Mouse (Mus musculus): ENCODE measurements at regions not wholly inside any gene's neighbourhood (a gene's known extent, or its start where the extent isn't known, plus 50 kb on each side); places are given as distances from the start of the nearest gene placed in this dataset.

DNA sequence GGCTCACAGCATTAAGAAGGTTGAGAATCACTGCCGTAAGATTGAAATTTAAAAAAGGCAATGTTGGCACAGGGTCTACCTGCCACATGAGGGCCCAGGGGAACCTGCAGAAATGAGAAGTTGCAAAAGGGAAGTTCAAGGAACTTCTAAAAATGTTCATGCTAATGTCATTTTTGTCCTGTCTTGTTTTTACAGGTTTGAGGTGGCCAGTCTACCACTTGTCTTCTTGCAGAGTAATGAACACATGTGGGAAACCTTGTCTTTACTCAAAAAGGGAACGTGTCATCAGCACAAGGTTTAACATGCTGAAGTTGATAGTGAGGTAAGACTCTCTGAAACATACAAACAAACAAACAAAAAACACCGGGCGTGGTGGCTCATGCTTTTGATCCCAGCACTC lies 71.4 kb upstream of the Nanos1 start:
- Histone ChIP-seq H3K4me3 (replicated peaks; ENCODE audit: low read length) (no peak overlapping the region), H3K36me3 (replicated peaks; ENCODE audit: control insufficient read depth, insufficient read depth) (no peaks in the 10 kb centered on the region), H3K27ac (no peak overlapping the region), H3K4me1 (replicated peaks; ENCODE audit: control insufficient read depth, insufficient read depth, low read length) (0 out of 2 replicates have a peak, but pooled peaks cover 3% of the 10 kb centered on the region), H3K9ac (no peak overlapping the region), H3K9me3 (ENCODE audit: control insufficient read depth, low read length) (no peaks in the 10 kb centered on the region), H3K4me2 (replicated peaks) (no peak overlapping the region), H3K27me3 (ENCODE audit: control insufficient read depth, insufficient read depth, low read length) (no peaks in the 10 kb centered on the region)
- DNase-seq (ENCODE audit: low spot score), result no peak
- WGBS, result 93% methylated on average over 4 of the region's 4 CpGs
- no peak for ATAC-seq (ENCODE audit: low FRiP score)

DNA sequence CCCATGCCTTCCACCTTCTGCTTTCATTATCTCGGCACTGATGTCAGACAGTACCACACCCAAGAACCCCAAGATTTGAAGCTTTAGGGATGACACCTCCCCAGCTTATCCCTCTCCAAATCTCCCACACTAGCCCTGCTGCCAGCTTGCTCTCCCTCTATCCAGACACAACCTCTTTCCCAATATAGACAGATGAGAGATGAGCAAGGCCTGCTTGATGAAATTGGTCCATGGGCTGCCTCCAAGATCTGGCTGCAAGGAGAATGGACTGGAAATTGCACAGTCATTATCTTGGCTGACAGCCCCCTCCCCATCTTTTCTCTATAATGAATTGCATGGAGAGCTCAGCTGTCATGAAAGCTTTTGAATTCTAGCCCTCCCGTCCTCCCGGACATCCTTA lies 73.5 kb upstream of the Nanos1 start:
- H3K36me3 ChIP-seq (replicated peaks; ENCODE audit: control insufficient read depth, insufficient read depth), result no peaks in the 10 kb centered on the region
- H3K4me2 ChIP-seq (replicated peaks), result no peak overlapping the region
- no peaks in the 10 kb centered on the region for H3K9me3 ChIP-seq (ENCODE audit: control insufficient read depth, low read length)
- WGBS, result 49% methylated on average over 3 of the region's 3 CpGs
- no peaks in the 10 kb centered on the region for H3K27me3 ChIP-seq (ENCODE audit: control insufficient read depth, insufficient read depth, low read length)
- no peak overlapping the region for H3K4me3 ChIP-seq (replicated peaks; ENCODE audit: low read length)
- peak overlapping the region; percentile 26; the same call in 1 of the 2 replicates for H3K27ac ChIP-seq
- H3K4me1 ChIP-seq (replicated peaks; ENCODE audit: control insufficient read depth, insufficient read depth, low read length), result 0 out of 2 replicates have a peak, but pooled peaks cover 3% of the 10 kb centered on the region
- ATAC-seq (ENCODE audit: low FRiP score) (no peak), DNase-seq (ENCODE audit: low spot score) (no peak)
- H3K9ac ChIP-seq, result no peak overlapping the region

DNA sequence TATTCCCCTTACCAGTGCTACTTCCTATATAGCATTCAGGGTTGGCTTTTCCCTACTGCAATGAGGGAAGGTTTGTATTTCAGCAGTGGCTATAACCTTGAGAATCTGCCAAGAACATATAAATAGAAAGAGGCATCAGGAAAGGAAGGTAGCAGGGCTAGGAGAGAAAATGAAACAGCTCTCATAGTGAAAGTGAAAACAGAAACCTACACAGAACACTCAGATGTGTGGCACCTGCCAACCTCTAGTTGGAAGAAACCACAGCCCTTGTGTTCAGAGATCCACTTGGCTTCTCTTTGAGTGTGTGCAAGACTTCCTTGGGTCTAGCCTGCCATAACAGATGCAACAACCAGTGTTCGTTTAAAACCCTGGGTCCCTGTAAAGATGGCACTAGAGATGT lies 74.3 kb upstream of the Nanos1 start:
- Histone ChIP-seq H3K27ac (no peak overlapping the region; the same call in 1 of the 2 replicates), H3K9ac (no peak overlapping the region), H3K27me3 (ENCODE audit: control insufficient read depth, insufficient read depth, low read length) (no peaks in the 10 kb centered on the region), H3K4me2 (replicated peaks) (no peak overlapping the region), H3K4me1 (replicated peaks; ENCODE audit: control insufficient read depth, insufficient read depth, low read length) (0 out of 2 replicates have a peak, but pooled peaks cover 3% of the 10 kb centered on the region), H3K36me3 (replicated peaks; ENCODE audit: control insufficient read depth, insufficient read depth) (no peaks in the 10 kb centered on the region), H3K9me3 (ENCODE audit: control insufficient read depth, low read length) (no peaks in the 10 kb centered on the region), H3K4me3 (replicated peaks; ENCODE audit: low read length) (no peak overlapping the region)
- DNase-seq (ENCODE audit: low spot score) (no peak), ATAC-seq (ENCODE audit: low FRiP score) (no peak)
- WGBS, result 80% methylated on average over 1 of the region's 1 CpGs

DNA sequence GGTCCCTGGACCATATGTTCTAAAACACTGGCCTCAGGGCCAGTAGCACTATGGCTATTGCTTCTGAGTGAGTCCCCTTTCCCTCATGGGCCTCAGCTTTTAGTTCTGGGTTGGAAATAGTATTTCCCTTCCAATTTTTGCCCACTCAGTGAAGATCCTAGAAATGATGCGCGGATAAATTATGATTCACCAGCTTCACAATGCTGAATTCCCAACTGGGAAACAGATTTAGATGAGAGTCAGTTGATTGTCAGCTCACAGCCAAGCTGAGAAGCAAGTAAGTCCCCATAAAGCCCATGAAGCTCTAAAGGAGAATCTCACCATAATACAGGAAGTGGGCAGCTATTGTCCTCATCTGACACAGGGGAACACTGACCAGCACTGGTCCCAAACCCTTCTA lies 77.6 kb upstream of the Nanos1 start:
- H3K9me3 ChIP-seq (ENCODE audit: control insufficient read depth, low read length), result no peaks in the 10 kb centered on the region
- DNase-seq (ENCODE audit: low spot score), result no peak
- no peak overlapping the region for H3K4me3 ChIP-seq (replicated peaks; ENCODE audit: low read length)
- H3K9ac ChIP-seq, result no peak overlapping the region
- 97% methylated on average over 2 of the region's 2 CpGs for WGBS
- H3K4me2 ChIP-seq (replicated peaks), result no peak overlapping the region
- 0 out of 2 replicates have a peak, but pooled peaks cover 3% of the 10 kb centered on the region for H3K4me1 ChIP-seq (replicated peaks; ENCODE audit: control insufficient read depth, insufficient read depth, low read length)
- H3K36me3 ChIP-seq (replicated peaks; ENCODE audit: control insufficient read depth, insufficient read depth), result no peaks in the 10 kb centered on the region
- ATAC-seq (ENCODE audit: low FRiP score), result no peak
- H3K27me3 ChIP-seq (ENCODE audit: control insufficient read depth, insufficient read depth, low read length), result no peaks in the 10 kb centered on the region
- no peak overlapping the region for H3K27ac ChIP-seq

DNA sequence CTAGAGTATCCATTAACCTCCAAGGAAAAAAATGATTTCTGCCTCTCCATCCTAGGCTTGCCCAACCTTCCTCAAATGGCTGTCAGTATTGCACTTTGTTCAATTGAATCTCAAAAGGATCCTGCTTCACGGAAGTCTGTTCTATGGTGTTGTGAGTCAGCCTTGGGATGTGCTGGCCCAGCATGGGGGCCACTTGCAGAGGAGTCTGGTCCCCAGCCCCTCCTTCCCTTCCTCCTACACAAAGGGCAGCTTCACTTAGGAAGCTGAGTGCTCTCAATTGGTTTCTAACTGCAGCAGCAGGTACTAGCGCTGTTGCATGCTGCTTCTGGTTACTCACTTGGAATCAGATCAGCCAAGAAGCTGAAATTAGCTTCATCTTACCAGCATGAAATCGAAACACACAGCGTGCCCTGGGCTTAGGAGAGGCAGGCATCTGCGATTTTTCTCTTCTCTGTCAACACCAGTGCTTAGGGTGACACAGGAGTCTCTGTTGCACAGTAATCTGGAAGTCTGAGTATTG lies 80.8 kb upstream of the Nanos1 start:
- Histone ChIP-seq H3K9me3 (ENCODE audit: control insufficient read depth, low read length) (no peaks in the 10 kb centered on the region), H3K4me1 (replicated peaks; ENCODE audit: control insufficient read depth, insufficient read depth, low read length) (no peaks in the 10 kb centered on the region), H3K27me3 (ENCODE audit: control insufficient read depth, insufficient read depth, low read length) (no peaks in the 10 kb centered on the region), H3K36me3 (replicated peaks; ENCODE audit: control insufficient read depth, insufficient read depth) (no peaks in the 10 kb centered on the region), H3K4me3 (replicated peaks; ENCODE audit: low read length) (no peak overlapping the region), H3K9ac (no peak overlapping the region), H3K27ac (no peak overlapping the region), H3K4me2 (replicated peaks) (no peak overlapping the region)
- no peak for DNase-seq (ENCODE audit: low spot score)
- ATAC-seq (ENCODE audit: low FRiP score), result no peak
- WGBS, result 44% methylated on average over 5 of the region's 5 CpGs

DNA sequence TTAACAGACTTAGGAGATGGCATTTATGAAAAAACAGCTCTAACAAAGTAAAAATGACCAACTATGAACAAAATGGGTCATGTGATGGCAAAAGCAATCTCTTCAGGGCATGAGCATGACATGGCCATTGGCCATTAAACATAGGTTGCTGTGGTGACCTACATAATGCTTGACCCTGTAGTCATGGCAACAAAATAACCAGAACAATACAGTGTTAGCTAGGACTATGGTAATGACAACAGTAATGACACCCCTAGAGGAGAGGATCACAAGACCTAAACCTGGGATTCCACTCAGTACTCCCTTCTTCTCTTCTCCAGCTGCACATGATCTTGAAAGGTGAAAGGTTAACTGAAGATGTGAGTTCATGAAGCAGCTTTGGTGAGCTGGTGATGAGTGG lies 85.0 kb upstream of the Nanos1 start:
- H3K36me3 ChIP-seq (replicated peaks; ENCODE audit: control insufficient read depth, insufficient read depth), result no peaks in the 10 kb centered on the region
- no peak overlapping the region for H3K27ac ChIP-seq
- ATAC-seq (ENCODE audit: low FRiP score), result no peak
- H3K4me1 ChIP-seq (replicated peaks; ENCODE audit: control insufficient read depth, insufficient read depth, low read length), result no peaks in the 10 kb centered on the region
- no peak for DNase-seq (ENCODE audit: low spot score)
- H3K9ac ChIP-seq, result no peak overlapping the region
- H3K27me3 ChIP-seq (ENCODE audit: control insufficient read depth, insufficient read depth, low read length), result no peaks in the 10 kb centered on the region
- H3K4me3 ChIP-seq (replicated peaks; ENCODE audit: low read length), result no peak overlapping the region
- no peak overlapping the region for H3K4me2 ChIP-seq (replicated peaks)
- no peaks in the 10 kb centered on the region for H3K9me3 ChIP-seq (ENCODE audit: control insufficient read depth, low read length)

DNA sequence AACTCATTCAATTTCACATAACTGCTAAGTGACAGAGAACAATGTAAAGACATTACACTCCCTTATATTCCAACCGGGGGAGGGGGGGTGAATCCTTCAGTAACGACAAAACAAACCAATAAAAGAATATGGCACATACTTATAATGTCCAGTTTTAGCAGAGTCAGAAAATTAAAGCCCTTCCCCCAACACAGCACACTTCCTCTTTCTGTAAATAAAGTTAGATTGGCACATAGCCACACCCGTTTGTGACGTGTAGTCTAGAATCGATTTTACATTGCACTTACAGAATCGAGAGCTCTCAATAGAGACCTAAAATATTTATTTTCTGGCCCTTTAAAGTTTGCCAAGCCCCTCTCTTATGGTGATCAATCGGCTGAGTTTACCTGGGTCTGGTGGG lies 85.0 kb upstream of the Cacul1 start:
- no peak overlapping the region for H3K9ac ChIP-seq
- 92% methylated on average over 7 of the region's 7 CpGs for WGBS
- no peak overlapping the region for H3K27ac ChIP-seq
- H3K4me2 ChIP-seq (replicated peaks), result no peak overlapping the region
- H3K27me3 ChIP-seq (ENCODE audit: control insufficient read depth, insufficient read depth, low read length), result no peaks in the 10 kb centered on the region
- H3K4me3 ChIP-seq (replicated peaks; ENCODE audit: low read length), result no peak overlapping the region
- no peaks in the 10 kb centered on the region for H3K36me3 ChIP-seq (replicated peaks; ENCODE audit: control insufficient read depth, insufficient read depth)
- no peak for ATAC-seq (ENCODE audit: low FRiP score)
- DNase-seq (ENCODE audit: low spot score), result no peak
- H3K4me1 ChIP-seq (replicated peaks; ENCODE audit: control insufficient read depth, insufficient read depth, low read length), result no peaks in the 10 kb centered on the region
- no peaks in the 10 kb centered on the region for H3K9me3 ChIP-seq (ENCODE audit: control insufficient read depth, low read length)

DNA sequence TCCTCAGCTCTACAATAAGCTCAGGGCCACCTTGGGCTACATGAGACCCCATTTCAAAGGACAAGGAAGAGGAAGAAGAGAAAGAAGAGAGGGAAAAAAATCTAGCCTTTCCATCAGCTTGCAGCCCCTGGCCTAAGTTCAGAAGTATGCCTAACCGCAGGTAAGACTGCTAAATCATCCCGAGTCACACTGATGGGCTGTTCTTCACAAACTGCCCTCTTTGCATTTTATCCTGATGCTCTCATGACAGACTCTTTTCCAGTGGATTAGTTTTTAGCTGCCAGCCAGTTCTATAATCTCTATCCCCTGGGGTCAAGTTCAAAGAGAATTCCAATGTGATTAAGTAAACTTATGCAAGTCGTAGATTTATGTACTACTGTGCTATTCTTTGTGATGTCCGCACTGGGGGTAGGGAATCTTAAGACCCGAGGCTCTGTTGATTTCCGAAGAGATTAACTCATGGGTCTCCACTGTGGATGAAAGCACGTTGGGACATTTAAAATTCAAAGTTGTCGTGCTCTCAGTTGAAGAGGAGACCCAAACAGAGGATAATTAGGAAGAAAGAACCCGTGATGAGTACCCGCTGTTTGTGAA lies 70.4 kb upstream of the Cacul1 start:
- Histone ChIP-seq H3K36me3 (replicated peaks; ENCODE audit: control insufficient read depth, insufficient read depth) (no peaks in the 10 kb centered on the region), H3K4me2 (replicated peaks) (no peak overlapping the region), H3K4me3 (replicated peaks; ENCODE audit: low read length) (no peak overlapping the region), H3K27ac (no peak overlapping the region), H3K4me1 (replicated peaks; ENCODE audit: control insufficient read depth, insufficient read depth, low read length) (no peaks in the 10 kb centered on the region), H3K27me3 (ENCODE audit: control insufficient read depth, insufficient read depth, low read length) (no peaks in the 10 kb centered on the region), H3K9ac (no peak overlapping the region), H3K9me3 (ENCODE audit: control insufficient read depth, low read length) (no peaks in the 10 kb centered on the region)
- 23% methylated on average over 10 of the region's 10 CpGs for WGBS
- ATAC-seq (ENCODE audit: low FRiP score) (no peak), DNase-seq (ENCODE audit: low spot score) (no peak)

DNA sequence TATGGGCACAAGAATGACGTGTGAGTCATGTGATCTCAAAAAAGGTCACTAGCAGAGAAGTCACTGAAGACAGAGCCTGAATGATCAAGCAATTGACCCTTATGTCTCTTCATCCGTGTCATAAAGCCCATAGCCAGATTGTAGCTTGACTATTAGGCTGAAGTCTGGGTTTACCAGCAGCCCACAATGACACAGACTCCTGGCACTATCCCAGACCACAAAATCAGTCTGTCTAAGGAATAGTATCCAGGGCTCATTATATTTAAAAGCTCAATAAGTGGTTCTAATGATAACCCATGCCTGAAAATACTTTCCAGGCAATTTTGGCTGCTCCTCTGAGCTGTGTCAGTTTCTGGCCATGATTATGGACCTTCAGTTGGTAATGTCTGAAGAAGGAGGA lies 59.2 kb upstream of the Cacul1 start:
- H3K4me1 ChIP-seq (replicated peaks; ENCODE audit: control insufficient read depth, insufficient read depth, low read length), result no peaks in the 10 kb centered on the region
- no peak overlapping the region for H3K9ac ChIP-seq
- H3K4me2 ChIP-seq (replicated peaks), result no peak overlapping the region
- no peak overlapping the region for H3K4me3 ChIP-seq (replicated peaks; ENCODE audit: low read length)
- DNase-seq (ENCODE audit: low spot score), result no peak
- H3K27ac ChIP-seq, result no peak overlapping the region
- WGBS, result 59% methylated on average over 2 of the region's 2 CpGs
- no peaks in the 10 kb centered on the region for H3K36me3 ChIP-seq (replicated peaks; ENCODE audit: control insufficient read depth, insufficient read depth)
- ATAC-seq (ENCODE audit: low FRiP score), result no peak
- H3K27me3 ChIP-seq (ENCODE audit: control insufficient read depth, insufficient read depth, low read length), result no peaks in the 10 kb centered on the region
- no peaks in the 10 kb centered on the region for H3K9me3 ChIP-seq (ENCODE audit: control insufficient read depth, low read length)

All from hindbrain, embryonic 14.5 days (tissue).